Mouse (Mus musculus) kidney, adult 11 months (tissue): Measurements from ENCODE around the gene Dpyd.

ENCODE experiments used
- DNase-seq: peaks from one replicate; pipeline ENCODE4 v3.0.0; 2022

Gene Dpyd

GRCm38 (mm10) chr3:118676052-118676777 lies 114.3 kb downstream of the Dpyd start:
- no peak for DNase-seq

- DNase-seq: peak; percentile 1
Observed at GRCm38 (mm10) chr3:118680803-118681202, 118.9 kb downstream of the Dpyd start.

GRCm38 (mm10) chr3:118750269-118750668 lies 188.3 kb downstream of the Dpyd start:
- DNase-seq: no peak

GRCm38 (mm10) chr3:118753623-118754022 lies 191.7 kb downstream of the Dpyd start:
- no peak for DNase-seq

GRCm38 (mm10) chr3:118756099-118756498 lies 194.2 kb downstream of the Dpyd start:
- no peak for DNase-seq

GRCm38 (mm10) chr3:118812885-118813284 lies 251.0 kb downstream of the Dpyd start:
- no peak for DNase-seq

- no peak for DNase-seq
Observed at GRCm38 (mm10) chr3:118850613-118851527, 288.9 kb downstream of the Dpyd start.

GRCm38 (mm10) chr3:118852711-118853110 lies 290.8 kb downstream of the Dpyd start:
- peak; percentile 3 for DNase-seq

- DNase-seq: no peak
Observed at GRCm38 (mm10) chr3:118855411-118855810, 293.5 kb downstream of the Dpyd start.

GRCm38 (mm10) chr3:118869113-118870107 lies 307.5 kb downstream of the Dpyd start:
- no peak for DNase-seq

- DNase-seq: no peak
Observed at GRCm38 (mm10) chr3:118875871-118876270, 313.9 kb downstream of the Dpyd start.

- DNase-seq: no peak
Observed at GRCm38 (mm10) chr3:118899036-118899435, 337.1 kb downstream of the Dpyd start.

- no peak for DNase-seq
Observed at GRCm38 (mm10) chr3:118991312-118991711, 429.4 kb downstream of the Dpyd start.

- no peak for DNase-seq
Observed at GRCm38 (mm10) chr3:118991793-118992192, 429.9 kb downstream of the Dpyd start.

- DNase-seq: no peak
Observed at GRCm38 (mm10) chr3:119021255-119021654, 459.3 kb downstream of the Dpyd start.

GRCm38 (mm10) chr3:119042611-119043010 lies 480.7 kb downstream of the Dpyd start:
- peak; percentile 24 for DNase-seq

- DNase-seq: no peak
Observed at GRCm38 (mm10) chr3:119056144-119056543, 494.2 kb downstream of the Dpyd start.

- DNase-seq: no peak
Observed at GRCm38 (mm10) chr3:119063214-119063613, 501.3 kb downstream of the Dpyd start.

- no peak for DNase-seq
Observed at GRCm38 (mm10) chr3:119063642-119064041, 501.7 kb downstream of the Dpyd start.

GRCm38 (mm10) chr3:119064746-119065145 lies 502.8 kb downstream of the Dpyd start:
- DNase-seq: no peak

GRCm38 (mm10) chr3:119067221-119067620 lies 505.3 kb downstream of the Dpyd start:
- DNase-seq: no peak

- no peak for DNase-seq
Observed at GRCm38 (mm10) chr3:119086618-119087017, 524.7 kb downstream of the Dpyd start.
